Mouse (Mus musculus) myocyte (in vitro differentiated cells): ENCODE results near the gene Ctdspl2.

ENCODE experiments used
- MAX ChIP-seq: IDR thresholded peaks from one replicate; pipeline ENCODE4 v1.6.1; 2011; ENCODE audit warnings: low read depth, mild to moderate bottlenecking, control low read depth
- POLR2A ChIP-seq: IDR thresholded peaks from one replicate; pipeline ENCODE4 v1.6.1; 2011; ENCODE audit warnings: low read depth, mild to moderate bottlenecking, control low read depth, moderate library complexity; ENCODE audit not compliant: insufficient read length

DNA sequence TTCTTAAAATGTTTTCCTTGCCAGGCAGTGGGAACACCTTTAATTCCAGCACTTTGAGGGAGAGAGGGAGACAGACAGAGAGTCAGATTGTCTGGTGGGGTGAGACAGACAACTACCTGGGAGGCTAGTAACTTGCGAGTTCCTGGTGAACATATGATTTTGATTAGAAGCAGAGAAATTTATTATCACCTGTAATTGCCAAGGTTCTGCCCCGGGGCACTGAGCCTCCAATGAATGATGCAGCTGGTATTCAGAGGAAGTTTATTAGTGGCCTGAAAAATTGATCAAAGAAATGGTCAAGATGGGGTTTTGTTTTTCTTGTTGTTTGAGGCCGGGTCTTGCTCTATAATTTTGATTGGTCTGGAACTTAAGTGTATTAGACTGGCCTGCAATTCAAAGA lies 53.0 kb downstream of the Ctdspl2 start:
- TF ChIP-seq MAX (no peak), POLR2A (no peak)
